In genomic region chr8:26226612-26227528, GRCm38 (mm10) we compare ENCODE assay signal across 12 mouse cellular contexts.
DNase-seq lines count a peak whose midpoint lies in the region; ATAC-seq lines count a peak whose summit lies in the region.
"Had no signal": no experiment of that assay in that cellular context is flagged by ENCODE, and none has a peak within 500 bp of the region (broad histone marks: within the 10 kb centered on the region; RNA-seq: fewer than 3 reads in every experiment).

No protein-coding gene starts in this region.

- H3K36me3 ChIP-seq in heart, embryonic 12.5 days: no peaks in the 10 kb centered on the region
- H3K36me3 ChIP-seq in limb, embryonic 11.5 days (ENCODE audit: control insufficient read depth, insufficient read depth, low read length): no peaks in the 10 kb centered on the region

- H3K9me3 ChIP-seq in heart, embryonic 12.5 days (replicated peaks): no peaks in the 10 kb centered on the region
- H3K9me3 ChIP-seq in limb, embryonic 11.5 days (ENCODE audit: control insufficient read depth, low read length): no peaks in the 10 kb centered on the region

- 45% methylated on average over 30 of the region's 30 CpGs for WGBS in heart, embryonic 12.5 days
- WGBS in limb, embryonic 11.5 days: 15% methylated on average over 30 of the region's 30 CpGs

- no peak for ATAC-seq in heart, embryonic 12.5 days (ENCODE audit: insufficient number of reproducible peaks, low FRiP score)
- peak; percentile 73 for ATAC-seq in limb, embryonic 11.5 days (ENCODE audit: insufficient number of reproducible peaks, low FRiP score, low TSS enrichment, low read depth)
- ATAC-seq: forebrain, embryonic 14.5 days had no signal

- no peak overlapping the region for H3K27ac ChIP-seq in heart, embryonic 12.5 days (ENCODE audit: poor library complexity, severe bottlenecking)
- H3K27ac ChIP-seq in limb, embryonic 11.5 days (replicated peaks; ENCODE audit: low read depth, low read length): peak overlapping the region; percentile 14; the same call in 1 of the 2 replicates

- H3K4me3 ChIP-seq in heart, embryonic 12.5 days: no peak overlapping the region
- no peak overlapping the region for H3K4me3 ChIP-seq in limb, embryonic 11.5 days (ENCODE audit: low read depth, low read length)
- H3K4me3 ChIP-seq: myocyte had no signal

- H3K9ac ChIP-seq in heart, embryonic 12.5 days: no peak overlapping the region
- no peak overlapping the region for H3K9ac ChIP-seq in limb, embryonic 11.5 days (ENCODE audit: low read length)

- intact Hi-C loops in heart, postnatal 25 days (cut with DNase I): no loop called here

- H3K4me2 ChIP-seq in heart, embryonic 12.5 days: peak overlapping the region; percentile 18; the same call in 1 of the 2 replicates
- H3K4me2 ChIP-seq in limb, embryonic 11.5 days (ENCODE audit: low read depth, severe bottlenecking): peak overlapping the region; percentile 35

- no peak for DNase-seq in heart, postnatal 25 days (ENCODE audit: low spot score)
- peak; percentile 17 for DNase-seq in retina, embryonic 14.5 days (ENCODE audit: low spot score)
- no peak for DNase-seq in retina, postnatal 1 day
- peak; percentile 83 for DNase-seq in limb, embryonic 11.5 days (ENCODE audit: low spot score)
- DNase-seq in ovary, postnatal 14 days (ENCODE audit: low spot score): no peak
- DNase-seq in cerebellum, adult 11 months: no peak
- no peak for DNase-seq in left cerebral cortex, adult 11 months (ENCODE audit: low spot score)
- DNase-seq: adrenal gland, postnatal 36 days; gastrocnemius, postnatal 25 days had no signal

- no peaks in the 10 kb centered on the region for H3K4me1 ChIP-seq in heart, embryonic 12.5 days (replicated peaks)
- peaks cover 13% of the 10 kb centered on the region for H3K4me1 ChIP-seq in limb, embryonic 11.5 days (ENCODE audit: control insufficient read depth, insufficient read depth, low read length)

- 0 out of 2 replicates have a peak, but pooled peaks cover 2% of the 10 kb centered on the region for H3K27me3 ChIP-seq in heart, embryonic 12.5 days (replicated peaks)
- no peaks in the 10 kb centered on the region for H3K27me3 ChIP-seq in limb, embryonic 11.5 days (ENCODE audit: control insufficient read depth, insufficient read depth, low read length)

Comparison
In these comparisons a context has a peak if more than half of its experiments do, and no peak if none do; other contexts are left out.
1. DNase-seq: peak in retina, embryonic 14.5 days (single experiment) and limb, embryonic 11.5 days (single experiment); none in heart, postnatal 25 days (single experiment), retina, postnatal 1 day (single experiment), ovary, postnatal 14 days (single experiment), cerebellum, adult 11 months (single experiment) and left cerebral cortex, adult 11 months (single experiment).